Mouse (Mus musculus): Measurements from ENCODE around the gene Cd164. TPM values are rescaled to one million over a fixed set of nuclear protein-coding genes. Genes with fewer than 3 reads are reported as not detected.

Gene Cd164
- polyA plus RNA-seq, 1 experiment from 2014 or later, result 63.5 TPM

- no peak overlapping the region for H3K9ac ChIP-seq
- H3K4me3 ChIP-seq, result no peak overlapping the region
- H3K9me3 ChIP-seq, result no peaks in the 10 kb centered on the region
- no peaks in the 10 kb centered on the region for H3K27me3 ChIP-seq
- H3K4me1 ChIP-seq (replicated peaks), result no peaks in the 10 kb centered on the region
- ATAC-seq (ENCODE audit: low read depth), result no peak
- no peak overlapping the region for H3K4me2 ChIP-seq
- no peak overlapping the region for H3K27ac ChIP-seq (replicated peaks)
- peaks cover 57% of the 10 kb centered on the region for H3K36me3 ChIP-seq
- 93% methylated on average over 4 of the region's 4 CpGs for WGBS
These were observed 18.2 kb downstream of the Cd164 start for GRCm38 (mm10) chr10:41537226-41537982.

- H3K9me3 ChIP-seq, result no peaks in the 10 kb centered on the region
- H3K4me2 ChIP-seq, result no peak overlapping the region
- no peak for ATAC-seq (ENCODE audit: low read depth)
- WGBS, result 92% methylated on average over 3 of the region's 3 CpGs
- no peaks in the 10 kb centered on the region for H3K4me1 ChIP-seq (replicated peaks)
- H3K4me3 ChIP-seq, result no peak overlapping the region
- no peak overlapping the region for H3K9ac ChIP-seq
- peaks cover 51% of the 10 kb centered on the region for H3K36me3 ChIP-seq
- no peak overlapping the region for H3K27ac ChIP-seq (replicated peaks)
- no peaks in the 10 kb centered on the region for H3K27me3 ChIP-seq
These were observed 18.7 kb downstream of the Cd164 start for GRCm38 (mm10) chr10:41537983-41538330.

GRCm38 (mm10) chr10:41538986-41539385, 19.8 kb downstream of the Cd164 start:
- H3K4me3 ChIP-seq, result no peak overlapping the region
- H3K27me3 ChIP-seq, result no peaks in the 10 kb centered on the region
- no peaks in the 10 kb centered on the region for H3K9me3 ChIP-seq
- H3K4me1 ChIP-seq (replicated peaks), result 0 out of 2 replicates have a peak, but pooled peaks cover 1% of the 10 kb centered on the region
- ATAC-seq (ENCODE audit: low read depth), result no peak
- no peak overlapping the region for H3K9ac ChIP-seq
- no peak overlapping the region for H3K4me2 ChIP-seq
- peaks cover 41% of the 10 kb centered on the region for H3K36me3 ChIP-seq
- H3K27ac ChIP-seq (replicated peaks), result no peak overlapping the region
- WGBS, result 94% methylated on average over 4 of the region's 4 CpGs

- Histone ChIP-seq H3K9ac (no peak overlapping the region), H3K4me1 (replicated peaks) (peaks cover 8% of the 10 kb centered on the region; the same call in 1 of the 2 replicates), H3K9me3 (no peaks in the 10 kb centered on the region), H3K27me3 (no peaks in the 10 kb centered on the region), H3K4me3 (no peak overlapping the region), H3K4me2 (no peak overlapping the region), H3K36me3 (peaks cover 17% of the 10 kb centered on the region), H3K27ac (replicated peaks) (no peak overlapping the region)
- no peak for ATAC-seq (ENCODE audit: low read depth)
- WGBS, result 97% methylated on average over 6 of the region's 6 CpGs
These were observed 22.8 kb downstream of the Cd164 start for GRCm38 (mm10) chr10:41542057-41542456.

GRCm38 (mm10) chr10:41543439-41543838, 24.2 kb downstream of the Cd164 start:
- Histone ChIP-seq H3K9me3 (no peaks in the 10 kb centered on the region), H3K4me3 (no peak overlapping the region), H3K4me2 (no peak overlapping the region), H3K9ac (no peak overlapping the region), H3K4me1 (replicated peaks) (peaks cover 8% of the 10 kb centered on the region; the same call in 1 of the 2 replicates), H3K27ac (replicated peaks) (no peak overlapping the region), H3K36me3 (peaks cover 8% of the 10 kb centered on the region), H3K27me3 (no peaks in the 10 kb centered on the region)
- WGBS, result 86% methylated on average over 4 of the region's 4 CpGs
- no peak for ATAC-seq (ENCODE audit: low read depth)

GRCm38 (mm10) chr10:41543844-41544243, 24.6 kb downstream of the Cd164 start:
- 78% methylated on average over 2 of the region's 2 CpGs for WGBS
- ATAC-seq (ENCODE audit: low read depth), result no peak

GRCm38 (mm10) chr10:41544481-41545190, 25.4 kb downstream of the Cd164 start:
- H3K4me3 ChIP-seq, result no peak overlapping the region
- peaks cover 8% of the 10 kb centered on the region; the same call in 1 of the 2 replicates for H3K4me1 ChIP-seq (replicated peaks)
- ATAC-seq (ENCODE audit: low read depth), result no peak
- no peak overlapping the region for H3K4me2 ChIP-seq
- H3K27me3 ChIP-seq, result no peaks in the 10 kb centered on the region
- no peak overlapping the region for H3K27ac ChIP-seq (replicated peaks)
- no peak overlapping the region for H3K9ac ChIP-seq
- WGBS, result 5% methylated on average over 7 of the region's 7 CpGs
- peaks cover 6% of the 10 kb centered on the region for H3K9me3 ChIP-seq
- H3K36me3 ChIP-seq, result no peaks in the 10 kb centered on the region

More at GRCm38 (mm10) chr10:41543844-41544243, 24.6 kb downstream of the Cd164 start:
- Histone ChIP-seq H3K27ac (replicated peaks) (no peak overlapping the region), H3K4me1 (replicated peaks) (peaks cover 8% of the 10 kb centered on the region; the same call in 1 of the 2 replicates), H3K27me3 (no peaks in the 10 kb centered on the region), H3K9ac (no peak overlapping the region), H3K4me2 (no peak overlapping the region), H3K9me3 (no peaks in the 10 kb centered on the region), H3K36me3 (peaks cover 7% of the 10 kb centered on the region), H3K4me3 (no peak overlapping the region)

GRCm38 (mm10) chr10:41545224-41545755, 26.1 kb downstream of the Cd164 start:
- H3K9ac ChIP-seq, result no peak overlapping the region
- H3K9me3 ChIP-seq, result peaks cover 6% of the 10 kb centered on the region
- H3K4me3 ChIP-seq, result no peak overlapping the region
- 65% methylated on average over 7 of the region's 7 CpGs for WGBS
- H3K27ac ChIP-seq (replicated peaks), result no peak overlapping the region
- H3K4me1 ChIP-seq (replicated peaks), result peaks cover 8% of the 10 kb centered on the region; the same call in 1 of the 2 replicates
- no peaks in the 10 kb centered on the region for H3K27me3 ChIP-seq
- H3K4me2 ChIP-seq, result no peak overlapping the region
- H3K36me3 ChIP-seq, result no peaks in the 10 kb centered on the region
- ATAC-seq (ENCODE audit: low read depth), result no peak

GRCm38 (mm10) chr10:41546396-41547165, 27.4 kb downstream of the Cd164 start:
- WGBS, result 58% methylated on average over 13 of the region's 13 CpGs
- H3K4me1 ChIP-seq (replicated peaks), result peaks cover 8% of the 10 kb centered on the region; the same call in 1 of the 2 replicates
- H3K27ac ChIP-seq (replicated peaks), result no peak overlapping the region
- ATAC-seq (ENCODE audit: low read depth), result no peak
- no peak overlapping the region for H3K4me2 ChIP-seq
- peaks cover 6% of the 10 kb centered on the region for H3K9me3 ChIP-seq
- H3K9ac ChIP-seq, result no peak overlapping the region
- no peak overlapping the region for H3K4me3 ChIP-seq
- H3K36me3 ChIP-seq, result no peaks in the 10 kb centered on the region
- no peaks in the 10 kb centered on the region for H3K27me3 ChIP-seq

GRCm38 (mm10) chr10:41550711-41551110, 31.5 kb downstream of the Cd164 start:
- Histone ChIP-seq H3K27me3 (no peaks in the 10 kb centered on the region), H3K4me3 (no peak overlapping the region), H3K36me3 (no peaks in the 10 kb centered on the region), H3K4me2 (no peak overlapping the region), H3K9me3 (peaks cover 6% of the 10 kb centered on the region), H3K9ac (no peak overlapping the region), H3K4me1 (replicated peaks) (peaks cover 14% of the 10 kb centered on the region; the same call in 1 of the 2 replicates), H3K27ac (replicated peaks) (no peak overlapping the region)
- ATAC-seq (ENCODE audit: low read depth), result no peak
- WGBS, result 85% methylated on average over 7 of the region's 7 CpGs

- Histone ChIP-seq H3K36me3 (no peaks in the 10 kb centered on the region), H3K4me2 (no peak overlapping the region), H3K27me3 (no peaks in the 10 kb centered on the region), H3K9me3 (peaks cover 6% of the 10 kb centered on the region), H3K9ac (no peak overlapping the region; the same call in 1 of the 2 replicates), H3K4me1 (replicated peaks) (peaks cover 14% of the 10 kb centered on the region; the same call in 1 of the 2 replicates), H3K27ac (replicated peaks) (no peak overlapping the region), H3K4me3 (no peak overlapping the region)
- ATAC-seq (ENCODE audit: low read depth), result no peak
- WGBS, result 40% methylated on average over 3 of the region's 3 CpGs
These were observed 33.1 kb downstream of the Cd164 start for GRCm38 (mm10) chr10:41552319-41552718.

All from neural tube, embryonic 13.5 days (tissue).